Mouse (Mus musculus): ENCODE data around the gene Sec61a2. TPM values are rescaled to one million over a fixed set of nuclear protein-coding genes. Genes with fewer than 3 reads are reported as not detected.

The Sec61a2 gene
- polyA plus RNA-seq, 1 experiment from 2014 or later = 51.8 TPM

DNA sequence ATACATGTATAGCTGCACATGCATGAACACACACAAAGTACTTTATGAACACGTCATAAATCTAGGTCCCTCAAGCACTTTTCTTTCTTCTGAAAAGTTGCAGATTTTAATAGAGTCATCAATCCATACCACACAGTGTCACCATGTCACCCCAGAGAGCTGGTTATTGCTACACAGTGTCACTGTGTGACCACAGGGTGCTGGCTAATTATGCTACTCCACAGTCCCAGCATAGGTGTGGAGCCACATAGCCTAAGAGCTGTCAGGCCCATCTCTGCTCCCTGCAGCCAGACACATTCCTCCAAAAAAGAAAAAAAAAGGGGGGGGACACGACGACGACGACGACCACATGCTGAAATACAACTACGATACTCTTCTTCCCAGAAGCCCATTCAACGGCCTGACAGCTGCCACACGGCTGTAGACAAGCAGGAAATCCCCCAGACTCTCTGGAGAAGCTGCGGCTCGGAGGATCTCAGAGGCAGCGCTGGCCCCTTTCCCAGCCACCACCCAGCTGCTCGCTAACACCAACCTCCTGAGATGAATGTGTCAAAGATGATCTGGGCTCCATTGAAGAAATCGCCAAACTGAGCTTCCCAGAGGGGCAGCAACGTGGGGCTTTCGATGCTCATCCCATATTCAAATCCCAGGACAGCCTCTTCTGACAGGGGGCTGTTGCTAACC, 16.2 kb upstream of the Sec61a2 start:
- Histone ChIP-seq H3K27ac (ENCODE audit: low read depth, low read length) (no peak overlapping the region), H3K4me3 (ENCODE audit: low read depth, low read length) (no peak overlapping the region), H3K27me3 (replicated peaks; ENCODE audit: control insufficient read depth, insufficient read depth, low read length) (no peaks in the 10 kb centered on the region), H3K4me2 (no peak overlapping the region), H3K36me3 (ENCODE audit: control insufficient read depth, insufficient read depth, low read length) (no peaks in the 10 kb centered on the region), H3K4me1 (replicated peaks; ENCODE audit: control insufficient read depth, insufficient read depth, low read length) (no peaks in the 10 kb centered on the region), H3K9me3 (ENCODE audit: control insufficient read depth, low read length) (no peaks in the 10 kb centered on the region), H3K9ac (ENCODE audit: low read depth, low read length) (no peak overlapping the region)
- ATAC-seq (replicated peaks; ENCODE audit: low FRiP score) (no peak), DNase-seq (ENCODE audit: low spot score) (no peak)
- WGBS = 77% methylated on average over 16 of the region's 16 CpGs

DNA sequence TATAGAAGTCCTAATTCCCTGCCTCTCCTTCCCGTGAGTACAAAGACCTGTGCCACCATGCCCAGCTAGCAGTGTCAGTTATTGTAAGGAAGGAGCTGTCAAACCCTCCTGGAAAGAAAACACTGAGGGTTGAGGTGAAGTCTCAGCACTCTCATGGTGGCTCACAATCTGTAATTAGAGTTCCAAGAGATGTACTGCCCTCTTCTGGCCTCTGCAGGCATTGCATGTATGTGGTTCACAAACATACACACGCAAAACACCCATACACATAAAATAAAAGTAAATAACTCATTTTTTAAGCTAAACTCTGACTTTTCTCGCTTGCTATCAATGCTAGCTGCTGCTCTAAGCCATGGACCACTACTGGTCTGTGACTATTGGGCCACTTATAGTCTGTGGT, 11.4 kb upstream of the Sec61a2 start:
- Histone ChIP-seq H3K27me3 (replicated peaks; ENCODE audit: control insufficient read depth, insufficient read depth, low read length) (no peaks in the 10 kb centered on the region), H3K27ac (ENCODE audit: low read depth, low read length) (no peak overlapping the region), H3K4me2 (no peak overlapping the region), H3K9me3 (ENCODE audit: control insufficient read depth, low read length) (no peaks in the 10 kb centered on the region), H3K36me3 (ENCODE audit: control insufficient read depth, insufficient read depth, low read length) (no peaks in the 10 kb centered on the region), H3K4me1 (replicated peaks; ENCODE audit: control insufficient read depth, insufficient read depth, low read length) (no peaks in the 10 kb centered on the region), H3K4me3 (ENCODE audit: low read depth, low read length) (no peak overlapping the region), H3K9ac (ENCODE audit: low read depth, low read length) (no peak overlapping the region)
- ATAC-seq (replicated peaks; ENCODE audit: low FRiP score) (no peak), DNase-seq (ENCODE audit: low spot score) (no peak)
- WGBS = 42% methylated on average over 3 of the region's 3 CpGs

DNA sequence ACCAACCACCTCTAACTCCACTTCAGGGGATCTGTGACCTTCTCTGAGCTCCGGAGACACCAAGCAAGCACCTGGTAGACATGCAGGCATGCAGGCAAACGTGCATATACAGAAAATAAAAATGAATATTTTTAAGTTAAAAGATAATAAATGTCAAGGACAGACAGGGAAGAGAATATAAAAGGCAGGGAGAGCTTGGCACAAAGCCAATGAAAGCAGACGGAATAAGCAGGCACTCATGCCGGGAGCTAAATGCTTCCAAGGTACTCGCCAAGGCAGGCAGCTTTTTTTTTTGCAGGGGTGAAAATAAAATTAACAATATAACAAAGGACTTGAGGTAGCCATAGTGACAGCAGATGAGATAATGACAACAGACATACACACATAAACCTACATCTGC, 10.9 kb upstream of the Sec61a2 start:
- H3K9me3 ChIP-seq (ENCODE audit: control insufficient read depth, low read length) = no peaks in the 10 kb centered on the region
- H3K4me2 ChIP-seq = no peak overlapping the region
- H3K9ac ChIP-seq (ENCODE audit: low read depth, low read length) = no peak overlapping the region
- no peak for DNase-seq (ENCODE audit: low spot score)
- 68% methylated on average over 5 of the region's 5 CpGs for WGBS
- H3K27me3 ChIP-seq (replicated peaks; ENCODE audit: control insufficient read depth, insufficient read depth, low read length) = no peaks in the 10 kb centered on the region
- no peak for ATAC-seq (replicated peaks; ENCODE audit: low FRiP score)
- H3K36me3 ChIP-seq (ENCODE audit: control insufficient read depth, insufficient read depth, low read length) = no peaks in the 10 kb centered on the region
- no peak overlapping the region for H3K27ac ChIP-seq (ENCODE audit: low read depth, low read length)
- no peaks in the 10 kb centered on the region for H3K4me1 ChIP-seq (replicated peaks; ENCODE audit: control insufficient read depth, insufficient read depth, low read length)
- H3K4me3 ChIP-seq (ENCODE audit: low read depth, low read length) = no peak overlapping the region

DNA sequence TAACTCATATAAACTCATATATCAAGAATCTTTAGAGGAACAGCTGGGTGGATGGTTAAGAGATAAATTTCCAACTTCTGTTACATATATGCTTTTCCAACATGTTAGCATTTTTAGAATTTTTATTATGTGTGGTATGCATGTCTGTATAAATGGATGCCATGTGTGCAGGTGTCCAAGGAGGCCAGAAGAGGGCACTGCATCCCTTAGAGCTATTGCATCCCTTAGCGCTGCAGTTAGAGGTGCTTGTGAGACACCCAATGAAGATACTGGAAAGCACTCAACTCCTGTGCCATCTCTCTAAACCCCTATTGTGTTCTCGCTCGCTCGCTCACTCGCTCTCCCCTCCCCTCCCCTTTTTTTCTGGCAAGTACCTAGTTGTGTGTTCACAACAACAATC, 4.9 kb upstream of the Sec61a2 start:
- no peaks in the 10 kb centered on the region for H3K36me3 ChIP-seq (ENCODE audit: control insufficient read depth, insufficient read depth, low read length)
- no peak overlapping the region for H3K4me2 ChIP-seq
- H3K27ac ChIP-seq (ENCODE audit: low read depth, low read length) = no peak overlapping the region
- WGBS = 69% methylated on average over 5 of the region's 5 CpGs
- no peaks in the 10 kb centered on the region for H3K4me1 ChIP-seq (replicated peaks; ENCODE audit: control insufficient read depth, insufficient read depth, low read length)
- DNase-seq (ENCODE audit: low spot score) (no peak), ATAC-seq (replicated peaks; ENCODE audit: low FRiP score) (no peak)
- H3K9ac ChIP-seq (ENCODE audit: low read depth, low read length) = no peak overlapping the region
- no peaks in the 10 kb centered on the region for H3K9me3 ChIP-seq (ENCODE audit: control insufficient read depth, low read length)
- no peak overlapping the region for H3K4me3 ChIP-seq (ENCODE audit: low read depth, low read length)
- H3K27me3 ChIP-seq (replicated peaks; ENCODE audit: control insufficient read depth, insufficient read depth, low read length) = no peaks in the 10 kb centered on the region

DNA sequence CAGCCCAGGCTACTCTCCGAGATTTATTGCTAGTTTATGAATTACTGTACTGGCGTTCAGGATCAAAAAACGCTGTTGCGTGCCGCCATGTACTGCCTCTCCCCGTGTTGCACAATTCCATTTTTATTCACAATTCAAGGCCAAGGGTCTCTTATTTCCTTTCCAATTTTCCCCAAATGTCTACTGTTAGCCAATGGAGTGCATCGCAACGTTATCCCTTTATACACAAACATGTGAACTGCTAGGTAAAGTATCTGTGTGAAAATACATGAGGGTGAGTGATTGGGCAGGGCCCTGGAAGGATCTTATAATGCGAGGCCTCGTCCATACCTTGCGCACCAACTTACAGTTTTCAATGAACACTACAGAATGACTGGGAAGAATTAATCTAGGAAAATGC, 936 bp downstream of the Sec61a2 start:
- Histone ChIP-seq H3K9me3 (ENCODE audit: control insufficient read depth, low read length) (no peaks in the 10 kb centered on the region), H3K4me1 (replicated peaks; ENCODE audit: control insufficient read depth, insufficient read depth, low read length) (peaks cover 12% of the 10 kb centered on the region), H3K4me2 (peak overlapping the region; percentile 84), H3K27ac (ENCODE audit: low read depth, low read length) (peak overlapping the region; percentile 43), H3K36me3 (ENCODE audit: control insufficient read depth, insufficient read depth, low read length) (peaks cover 5% of the 10 kb centered on the region; the same call in 1 of the 2 replicates), H3K9ac (ENCODE audit: low read depth, low read length) (peak overlapping the region; percentile 96), H3K4me3 (ENCODE audit: low read depth, low read length) (peak overlapping the region; percentile 91), H3K27me3 (replicated peaks; ENCODE audit: control insufficient read depth, insufficient read depth, low read length) (no peaks in the 10 kb centered on the region)
- 44% methylated on average over 11 of the region's 11 CpGs for WGBS
- no peak for ATAC-seq (replicated peaks; ENCODE audit: low FRiP score)
- DNase-seq (ENCODE audit: low spot score) = peak; percentile 33

DNA sequence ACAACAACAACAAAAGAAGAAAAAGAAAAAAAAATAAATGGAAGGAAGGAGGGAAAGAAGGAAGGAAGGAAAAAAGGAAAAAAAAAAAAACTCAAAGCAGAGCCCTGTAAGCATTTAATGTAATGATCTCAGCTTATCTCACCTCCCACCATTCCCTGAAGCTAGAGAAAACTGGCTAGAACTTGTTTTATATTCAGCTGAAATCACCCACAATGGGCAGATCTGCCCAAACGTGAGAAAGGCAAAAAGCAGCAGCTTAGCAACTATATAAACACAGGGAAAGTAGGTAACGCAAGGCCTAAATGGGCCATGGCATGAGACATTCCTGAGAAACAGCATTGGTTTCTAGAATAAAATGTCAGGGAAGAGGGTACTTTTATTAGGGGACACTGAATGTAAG, 5.8 kb downstream of the Sec61a2 start:
- Histone ChIP-seq H3K36me3 (ENCODE audit: control insufficient read depth, insufficient read depth, low read length) (peaks cover 24% of the 10 kb centered on the region), H3K4me3 (ENCODE audit: low read depth, low read length) (no peak overlapping the region), H3K9me3 (ENCODE audit: control insufficient read depth, low read length) (no peaks in the 10 kb centered on the region), H3K4me2 (no peak overlapping the region), H3K4me1 (replicated peaks; ENCODE audit: control insufficient read depth, insufficient read depth, low read length) (peaks cover 13% of the 10 kb centered on the region), H3K9ac (ENCODE audit: low read depth, low read length) (no peak overlapping the region), H3K27me3 (replicated peaks; ENCODE audit: control insufficient read depth, insufficient read depth, low read length) (no peaks in the 10 kb centered on the region), H3K27ac (ENCODE audit: low read depth, low read length) (no peak overlapping the region)
- no peak for ATAC-seq (replicated peaks; ENCODE audit: low FRiP score)
- no peak for DNase-seq (ENCODE audit: low spot score)
- WGBS = 71% methylated on average over 2 of the region's 2 CpGs

DNA sequence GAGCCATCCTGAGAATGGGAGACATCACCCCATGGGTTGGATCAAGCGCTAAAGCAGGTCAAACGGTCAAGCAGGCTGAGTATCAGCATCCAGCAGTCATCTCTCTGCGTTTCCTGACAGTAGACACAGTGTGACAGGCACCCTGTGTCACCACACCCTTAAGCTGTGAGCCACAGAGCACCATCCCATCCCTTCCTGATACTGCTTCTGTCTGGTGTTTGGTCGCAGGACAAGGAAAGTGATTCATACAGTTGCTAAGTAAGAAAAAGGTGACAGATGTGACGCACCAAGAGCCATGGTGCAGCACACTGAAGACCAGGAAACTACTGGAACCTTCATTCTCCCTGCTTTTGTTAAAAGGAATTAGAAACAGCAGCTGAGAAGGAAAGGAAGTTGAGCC, 6.4 kb downstream of the Sec61a2 start:
- Histone ChIP-seq H3K9ac (ENCODE audit: low read depth, low read length) (no peak overlapping the region), H3K4me2 (no peak overlapping the region), H3K4me1 (replicated peaks; ENCODE audit: control insufficient read depth, insufficient read depth, low read length) (peaks cover 9% of the 10 kb centered on the region), H3K4me3 (ENCODE audit: low read depth, low read length) (no peak overlapping the region), H3K36me3 (ENCODE audit: control insufficient read depth, insufficient read depth, low read length) (peaks cover 24% of the 10 kb centered on the region), H3K27ac (ENCODE audit: low read depth, low read length) (no peak overlapping the region), H3K27me3 (replicated peaks; ENCODE audit: control insufficient read depth, insufficient read depth, low read length) (no peaks in the 10 kb centered on the region), H3K9me3 (ENCODE audit: control insufficient read depth, low read length) (no peaks in the 10 kb centered on the region)
- 66% methylated on average over 5 of the region's 5 CpGs for WGBS
- no peak for ATAC-seq (replicated peaks; ENCODE audit: low FRiP score)
- no peak for DNase-seq (ENCODE audit: low spot score)

DNA sequence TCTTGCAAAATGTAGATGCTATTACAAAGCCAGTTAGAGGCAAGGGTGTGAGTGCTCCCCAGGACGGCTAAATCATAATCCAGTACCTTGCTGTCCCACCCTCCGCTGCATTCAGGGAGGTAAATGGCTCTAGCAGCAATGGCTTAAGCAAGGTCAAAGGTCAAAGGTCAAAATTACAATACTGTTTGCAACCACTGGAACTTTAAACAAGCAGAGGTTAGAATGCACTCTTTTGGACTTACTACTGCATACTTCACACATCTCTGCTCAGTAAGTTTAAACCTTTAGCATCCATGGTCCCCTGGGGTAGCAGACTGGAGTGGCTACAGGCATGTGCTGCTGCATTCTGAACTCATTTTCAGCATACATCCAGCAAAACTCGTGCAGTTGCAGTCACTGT, 17.8 kb downstream of the Sec61a2 start:
- 78% methylated on average over 3 of the region's 3 CpGs for WGBS
- ATAC-seq (replicated peaks; ENCODE audit: low FRiP score) = no peak
- no peak overlapping the region for H3K4me3 ChIP-seq (ENCODE audit: low read depth, low read length)
- no peak overlapping the region for H3K27ac ChIP-seq (ENCODE audit: low read depth, low read length)
- H3K27me3 ChIP-seq (replicated peaks; ENCODE audit: control insufficient read depth, insufficient read depth, low read length) = no peaks in the 10 kb centered on the region
- peaks cover 29% of the 10 kb centered on the region for H3K36me3 ChIP-seq (ENCODE audit: control insufficient read depth, insufficient read depth, low read length)
- DNase-seq (ENCODE audit: low spot score) = no peak
- no peak overlapping the region for H3K9ac ChIP-seq (ENCODE audit: low read depth, low read length)
- H3K4me1 ChIP-seq (replicated peaks; ENCODE audit: control insufficient read depth, insufficient read depth, low read length) = no peaks in the 10 kb centered on the region; the same call in 1 of the 2 replicates
- no peak overlapping the region for H3K4me2 ChIP-seq
- no peaks in the 10 kb centered on the region for H3K9me3 ChIP-seq (ENCODE audit: control insufficient read depth, low read length)

DNA sequence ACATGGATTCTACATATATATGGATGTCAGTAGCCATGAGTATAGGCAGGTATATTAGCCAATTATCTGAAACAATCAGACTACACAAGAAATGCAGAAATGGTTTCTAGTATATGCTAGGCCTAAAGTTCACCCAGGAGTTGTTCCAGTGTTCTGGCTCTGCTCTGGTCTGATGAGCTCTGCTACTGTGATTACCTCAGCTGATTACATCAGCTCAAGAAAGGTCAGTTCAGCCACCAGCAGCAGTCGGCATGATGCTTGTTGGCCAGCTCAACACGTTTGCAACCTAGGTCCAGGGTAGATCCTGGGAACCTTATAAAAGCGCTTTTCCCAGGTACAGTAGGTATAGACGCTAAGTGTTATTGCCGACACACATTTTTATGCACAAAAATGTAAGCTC, 25.5 kb downstream of the Sec61a2 start:
- 91% methylated on average over 5 of the region's 5 CpGs for WGBS
- Histone ChIP-seq H3K27me3 (replicated peaks; ENCODE audit: control insufficient read depth, insufficient read depth, low read length) (no peaks in the 10 kb centered on the region), H3K4me1 (replicated peaks; ENCODE audit: control insufficient read depth, insufficient read depth, low read length) (no peaks in the 10 kb centered on the region), H3K4me2 (no peak overlapping the region), H3K36me3 (ENCODE audit: control insufficient read depth, insufficient read depth, low read length) (peaks cover 24% of the 10 kb centered on the region), H3K4me3 (ENCODE audit: low read depth, low read length) (no peak overlapping the region), H3K9me3 (ENCODE audit: control insufficient read depth, low read length) (no peaks in the 10 kb centered on the region), H3K27ac (ENCODE audit: low read depth, low read length) (no peak overlapping the region), H3K9ac (ENCODE audit: low read depth, low read length) (no peak overlapping the region)
- DNase-seq (ENCODE audit: low spot score) (no peak), ATAC-seq (replicated peaks; ENCODE audit: low FRiP score) (no peak)
